Mouse (Mus musculus) lung, adult 2 months (tissue): ENCODE results near the gene Srebf1.

Source experiments
- CTCF ChIP-seq: fragments of 200-500 bp; IDR thresholded peaks from 2 replicates; pipeline ENCODE4 v1.5.1; 2011; ENCODE audit warnings: mild to moderate bottlenecking, low read length, control low read depth; ENCODE audit not compliant: insufficient read depth
- POLR2A ChIP-seq: fragments of 200-500 bp; IDR thresholded peaks from 2 replicates; pipeline ENCODE4 v1.6.1; 2011; ENCODE audit warnings: low read depth, mild to moderate bottlenecking, control low read depth, low read length, borderline replicate concordance; ENCODE audit errors: extremely low read depth

GRCm38 (mm10) chr11:60182116-60182670 is 40.2 kb downstream of the Srebf1 start:
- no peak for TF ChIP-seq CTCF
- TF ChIP-seq POLR2A, result no peak
